Mouse (Mus musculus) gastrocnemius, postnatal 14 days (tissue): ENCODE results near the gene Gatad2b. TPM values are rescaled to one million over a fixed set of nuclear protein-coding genes. Genes with fewer than 3 reads are reported as not detected.

Source experiments
- DNase-seq: peaks from one replicate; pipeline ENCODE4 v3.0.0; 2021; ENCODE audit warnings: mixed read lengths
- intact Hi-C: fragments of 180-260 bp; cut with DNase I; formaldehyde crosslinking; loops from one replicate; pipeline ENCODE4 v1.15.1; 2025; ENCODE audit warnings: low total_unique reads
- microRNA-seq, 2 experiments: library from miRNA; unstranded; fragments of <30 nt; microRNA quantifications; one replicate each; pipeline ENCODE4 v1.2.0; 2021
- total RNA-seq, 2 experiments: library from RNA; stranded (reverse); gene quantifications; 2 replicates each; pipeline ENCODE4 v1.2.3; 2021

Gene Gatad2b
- total RNA-seq, 2 experiments from 2014 or later = 41.5 to 43.2 TPM

GRCm38 (mm10) chr3:90395629-90396028 lies 102.7 kb downstream of the Gatad2b start:
- DNase-seq = no peak
- intact Hi-C loops = no loop called here

- intact Hi-C loops = no loop called here
- DNase-seq = no peak
These were observed 108.0 kb downstream of the Gatad2b start for GRCm38 (mm10) chr3:90400993-90401392.

GRCm38 (mm10) chr3:90404121-90404520 lies 111.1 kb downstream of the Gatad2b start:
- intact Hi-C loops = no loop called here
- DNase-seq = no peak

- intact Hi-C loops = no loop called here
- no peak for DNase-seq
These were observed 111.6 kb downstream of the Gatad2b start for GRCm38 (mm10) chr3:90404609-90405008.

- intact Hi-C loops = no loop called here
These were observed 113.4 kb downstream of the Gatad2b start for GRCm38 (mm10) chr3:90406414-90406813.

GRCm38 (mm10) chr3:90408721-90409120 lies 115.7 kb downstream of the Gatad2b start:
- intact Hi-C loops = no loop called here
- no peak for DNase-seq

More at GRCm38 (mm10) chr3:90406414-90406813, 113.4 kb downstream of the Gatad2b start:
- DNase-seq = no peak

- peak; percentile 77 for DNase-seq
- intact Hi-C loops = loop anchor here (2.0 kb wide), 1 partner anchor 52 kb away; the partner anchor contains the start of gene Npr1
These were observed 119.5 kb downstream of the Gatad2b start for GRCm38 (mm10) chr3:90412312-90413010.

GRCm38 (mm10) chr3:90413011-90413396 lies 120.0 kb downstream of the Gatad2b start:
- intact Hi-C loops = loop anchor here (2.0 kb wide), 1 partner anchor 52 kb away; the partner anchor contains the start of gene Npr1
- DNase-seq = no peak

Small RNAs within 50 kb of the gene (microRNA-seq; reads per million reads assigned to microRNA genes)
- gene Mir7012 = 0 reads per million in 2 experiments

Other genes with a start within 250 kb of the Gatad2b start
- gene 4933434E20Rik, start 241.5 kb upstream of the Gatad2b start, total RNA-seq = 10 to 100 TPM; 46.8 to 56.9 TPM
- gene Ubap2l, start 240.6 kb upstream of the Gatad2b start, total RNA-seq = 10 to 100 TPM; 90.4 to 95.0 TPM
- 100 to 1,000 TPM; 346 to 601 TPM for gene Tpm3, start 220.5 kb upstream of the Gatad2b start, total RNA-seq
- under 1 TPM; 0.04 to 0.08 TPM for gene Nup210l, start 189.0 kb upstream of the Gatad2b start, total RNA-seq
- gene Rps27, start 79.5 kb upstream of the Gatad2b start, total RNA-seq = 100 to 1,000 TPM; 889 to 951 TPM
- gene Rab13, start 79.5 kb upstream of the Gatad2b start, total RNA-seq = 10 to 100 TPM; 10.8 to 11.8 TPM
- 10 to 100 TPM; 41.6 to 47.5 TPM for gene Jtb, start 61.6 kb upstream of the Gatad2b start, total RNA-seq
- under 1 TPM; 0.27 to 0.39 TPM for gene Creb3l4, start 49.7 kb upstream of the Gatad2b start, total RNA-seq
- 10 to 100 TPM; 57.8 to 62.7 TPM for gene Slc39a1, start 45.0 kb upstream of the Gatad2b start, total RNA-seq
- gene Crtc2, start 39.0 kb upstream of the Gatad2b start, total RNA-seq = 10 to 100 TPM; 13.5 to 14.1 TPM
- gene Dennd4b, start 28.0 kb upstream of the Gatad2b start, total RNA-seq = 10 to 100 TPM; 44.8 to 45.3 TPM
- gene Slc27a3, start 96.8 kb downstream of the Gatad2b start, total RNA-seq = 1 to 10 TPM; 1.9 to 2.3 TPM
- gene Ints3, start 140.4 kb downstream of the Gatad2b start, total RNA-seq = 10 to 100 TPM; 15.7 to 17.7 TPM
- 10 to 100 TPM; 14.9 to 15.6 TPM for gene Npr1, start 172.7 kb downstream of the Gatad2b start, total RNA-seq
- 10 to 100 TPM; 32.6 to 35.9 TPM for gene Ilf2, start 182.9 kb downstream of the Gatad2b start, total RNA-seq
- 10 to 100 TPM; 57.3 to 59.6 TPM for gene Snapin, start 197.9 kb downstream of the Gatad2b start, total RNA-seq
- gene Chtop, start 216.3 kb downstream of the Gatad2b start, total RNA-seq = 100 to 1,000 TPM in 1 of 2 experiments, 10 to 100 TPM in 1; 83.3 to 100 TPM
- 10 to 100 TPM; 53.1 to 61.0 TPM for gene S100a1, start 221.2 kb downstream of the Gatad2b start, total RNA-seq
- 10 to 100 TPM; 12.9 to 15.4 TPM for gene S100a13, start 221.3 kb downstream of the Gatad2b start, total RNA-seq
- not detected for gene S100a14, start 233.7 kb downstream of the Gatad2b start, total RNA-seq
- gene S100a16, start 244.1 kb downstream of the Gatad2b start, total RNA-seq = 100 to 1,000 TPM in 1 of 2 experiments, 10 to 100 TPM in 1; 79.5 to 106 TPM